Mouse (Mus musculus) left cerebral cortex, postnatal 36 days (tissue): ENCODE results near the gene Ror2. TPM values are rescaled to one million over a fixed set of nuclear protein-coding genes. Genes with fewer than 3 reads are reported as not detected.
A peak's percentile ranks its signal among the peaks of the same experiment; 100 is the strongest.

Experiments
- DNase-seq, 2 experiments: peaks; one replicate each; pipeline ENCODE4 v3.0.0; 2021 to 2022; ENCODE audit warnings: low spot score in 2 of 2, mixed read lengths in 1 of 2
- intact Hi-C: fragments of 180-260 bp; cut with DNase I; formaldehyde crosslinking; loops from one replicate; pipeline ENCODE4 v1.15.1; 2025
- total RNA-seq, 2 experiments: library from RNA; stranded (reverse); gene quantifications; 2 replicates each; pipeline ENCODE4 v1.2.3; 2021

Ror2 gene
- total RNA-seq, 2 experiments from 2014 or later = 1.3 to 1.5 TPM

DNA sequence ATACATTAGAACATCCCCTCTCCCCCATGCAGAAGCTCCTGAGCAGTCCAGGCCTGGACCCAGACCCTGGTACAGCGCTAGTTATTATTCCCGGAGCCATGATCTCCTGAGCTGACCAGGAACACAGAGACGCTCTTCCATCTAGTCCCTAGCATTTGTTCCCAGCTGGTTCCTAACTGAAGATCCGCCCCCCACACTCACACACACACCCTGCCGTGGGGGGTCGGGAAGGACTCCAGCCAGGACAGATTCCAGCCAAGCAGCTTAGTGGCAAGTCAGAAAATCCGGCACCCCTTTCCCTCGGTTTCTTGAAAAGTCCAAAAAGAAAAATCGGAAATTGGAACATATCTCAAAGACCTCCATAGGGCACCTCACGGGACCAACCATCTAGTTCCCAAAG, 48.5 kb downstream of the Ror2 start:
- no peak for DNase-seq
- intact Hi-C loops = no loop called here

DNA sequence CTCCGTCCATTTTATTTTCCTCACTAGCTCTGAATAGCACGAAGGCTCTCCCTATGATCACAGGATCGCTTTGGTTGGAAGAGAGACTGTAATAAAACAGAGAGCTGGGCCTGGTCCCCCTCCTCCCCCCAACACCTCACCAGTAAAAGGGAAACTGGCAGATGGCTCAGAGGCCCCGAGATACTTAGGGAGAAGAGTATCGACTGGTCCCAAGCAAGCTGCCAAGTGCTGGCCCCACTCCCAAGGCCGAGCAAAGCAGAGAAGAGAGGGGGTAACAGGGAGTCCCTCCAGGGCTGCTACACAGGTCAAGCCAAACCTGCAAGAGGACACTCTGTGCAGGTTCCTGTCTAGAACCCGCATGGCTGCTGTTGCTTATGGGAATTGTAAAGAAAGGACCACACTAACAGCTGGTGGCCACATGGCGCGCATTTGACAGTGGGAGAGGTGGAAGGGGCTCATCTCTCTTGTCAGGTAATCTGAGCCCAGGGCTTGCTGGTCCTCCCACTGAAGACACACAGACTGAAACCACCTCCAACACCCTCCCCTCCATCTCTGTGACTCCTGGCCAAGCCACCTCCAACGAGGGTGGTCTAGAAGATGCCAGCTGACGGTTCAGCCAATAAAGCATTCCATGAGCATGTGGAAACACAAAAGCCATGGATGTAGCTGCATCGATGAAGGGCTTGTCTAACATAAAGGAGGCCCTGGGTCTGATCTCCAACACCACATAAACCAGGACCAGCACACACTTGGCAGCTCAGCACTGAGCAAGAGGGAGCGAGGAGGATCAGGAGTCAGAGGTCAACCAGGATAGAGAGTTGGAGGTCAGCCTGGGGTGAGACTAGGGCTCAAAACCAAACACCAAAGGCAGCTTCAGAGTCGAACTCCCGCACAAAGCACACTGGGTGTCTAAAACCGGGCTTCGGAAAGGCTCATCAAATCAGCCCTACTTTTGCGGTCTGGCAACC, 49.2 kb downstream of the Ror2 start:
- DNase-seq = no peak
- intact Hi-C loops = no loop called here

DNA sequence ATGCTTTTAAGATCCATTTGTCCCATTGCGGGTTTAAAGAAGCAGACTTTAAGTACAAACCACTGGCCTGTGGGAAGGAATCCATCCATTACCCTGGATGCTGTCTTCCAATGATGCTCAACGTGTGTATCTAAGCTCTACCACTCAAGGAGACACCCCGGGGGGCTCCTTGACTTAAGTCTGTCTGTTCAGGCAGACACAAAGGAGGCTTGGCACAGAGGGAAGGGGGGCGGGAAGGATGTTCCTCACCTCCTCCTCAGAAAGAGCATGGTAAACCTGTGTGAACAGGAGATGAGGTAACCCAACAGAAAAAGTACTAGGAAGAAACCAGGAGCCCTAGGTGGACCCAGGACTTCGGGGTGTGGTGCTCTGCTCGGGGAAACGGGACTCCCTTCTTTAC, 50.0 kb downstream of the Ror2 start:
- DNase-seq = no peak
- intact Hi-C loops = no loop called here

DNA sequence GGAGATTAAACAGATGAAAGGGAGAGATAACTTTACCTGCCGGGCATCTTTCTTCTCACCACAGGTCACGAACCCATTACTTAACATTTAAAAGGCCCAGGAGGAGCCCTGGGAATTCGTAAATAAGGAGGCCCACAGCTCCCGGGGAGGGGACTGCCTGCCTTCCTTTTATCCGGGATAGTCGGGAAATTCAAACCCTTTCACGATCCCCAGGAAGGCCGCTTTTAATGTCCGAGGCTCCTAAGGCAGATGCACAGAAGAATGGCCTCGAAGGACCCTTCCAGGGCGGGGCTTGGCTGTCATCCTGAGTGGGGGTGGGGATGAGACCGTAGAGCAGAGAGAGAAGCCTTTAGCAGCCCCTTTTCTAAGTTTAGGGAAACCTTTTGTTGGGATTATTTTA, 51.1 kb downstream of the Ror2 start:
- no peak for DNase-seq
- intact Hi-C loops = no loop called here

GRCm38 (mm10) chr13:53233826-53234786, 51.8 kb downstream of the Ror2 start:
- DNase-seq = no peak
- intact Hi-C loops = no loop called here

DNA sequence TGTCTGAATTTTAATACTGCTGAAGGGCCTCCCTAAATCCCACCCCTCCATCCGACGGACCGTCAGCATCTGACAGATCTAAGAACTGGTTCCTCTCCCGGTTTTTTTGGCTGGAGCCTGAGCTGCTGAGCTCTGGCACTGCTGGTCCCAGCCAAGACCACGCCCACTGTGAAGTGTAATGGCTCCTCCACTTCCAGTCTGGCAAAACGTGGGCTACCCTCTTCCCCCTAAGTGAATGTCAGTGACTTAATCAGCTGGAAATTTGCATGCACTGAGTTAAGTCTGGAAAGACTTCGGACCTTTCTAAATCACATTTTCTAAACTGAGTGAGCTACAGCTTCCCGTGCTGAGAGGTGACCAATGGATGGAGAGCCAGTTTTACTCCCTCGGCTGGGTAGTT, 52.5 kb downstream of the Ror2 start:
- DNase-seq = peak in 1 of 2 experiments; percentile 37
- intact Hi-C loops = no loop called here

GRCm38 (mm10) chr13:53232419-53232818, 53.5 kb downstream of the Ror2 start:
- DNase-seq = no peak
- intact Hi-C loops = no loop called here

GRCm38 (mm10) chr13:53230446-53231161, 55.3 kb downstream of the Ror2 start:
- intact Hi-C loops = no loop called here
- DNase-seq = peak; percentile 23 to 31

DNA sequence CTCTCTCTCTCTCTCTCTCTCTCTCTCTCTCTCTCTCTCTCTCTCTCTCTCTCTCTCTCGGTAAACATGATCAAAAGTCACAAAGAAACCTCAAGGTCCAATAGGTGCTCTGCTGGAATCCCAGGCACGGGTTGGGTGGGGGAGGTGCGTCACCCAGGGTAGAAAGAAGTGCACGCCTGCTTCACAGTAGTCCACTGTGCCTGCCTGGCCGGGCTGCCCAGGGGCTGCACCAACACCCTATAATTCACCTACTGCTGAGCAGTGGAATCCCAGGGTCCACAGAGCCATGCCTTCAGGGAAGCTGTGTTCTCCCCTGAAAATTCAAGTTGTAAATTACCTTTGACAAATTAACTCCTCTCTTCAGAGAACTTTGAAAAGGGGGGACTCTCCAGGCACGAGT, 58.9 kb downstream of the Ror2 start:
- no peak for DNase-seq
- intact Hi-C loops = no loop called here

DNA sequence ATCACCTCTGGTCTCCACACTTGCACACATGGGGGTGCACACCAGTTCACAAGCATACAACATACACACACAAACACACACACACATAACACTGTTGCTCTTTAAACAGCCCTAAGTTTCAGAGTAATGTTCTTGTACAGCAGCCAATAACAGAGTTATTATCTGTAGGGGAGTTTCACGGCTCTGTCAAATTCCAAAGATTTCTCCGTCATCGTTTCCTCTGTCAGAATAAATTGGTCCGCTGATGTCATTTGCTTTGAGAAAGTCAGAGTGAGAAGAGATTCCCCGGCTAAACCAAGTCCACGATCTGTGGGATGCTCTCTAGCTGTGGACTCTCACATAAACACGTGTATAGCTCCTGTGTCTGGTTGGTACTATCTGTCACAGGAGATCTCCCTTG, 59.5 kb downstream of the Ror2 start:
- intact Hi-C loops = no loop called here
- no peak for DNase-seq

DNA sequence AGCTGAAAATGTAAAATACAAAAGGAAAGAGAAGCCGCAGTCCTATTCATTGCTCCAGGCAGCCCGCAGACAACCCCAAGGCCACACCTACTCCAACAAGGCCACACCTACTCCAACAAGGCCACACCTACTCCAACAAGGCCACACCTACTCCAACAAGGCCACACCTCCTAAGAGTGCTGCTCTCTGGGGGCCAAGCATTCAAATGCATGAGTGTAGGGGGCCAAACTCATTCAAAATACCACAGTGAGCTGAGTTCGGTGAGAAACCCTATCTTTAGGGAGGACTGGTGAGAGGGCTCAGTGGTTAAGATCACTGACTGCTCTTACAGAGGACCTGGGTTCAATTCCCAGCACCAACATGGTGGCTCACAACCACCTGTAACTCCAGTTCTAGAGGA, 60.0 kb downstream of the Ror2 start:
- intact Hi-C loops = no loop called here
- no peak for DNase-seq

DNA sequence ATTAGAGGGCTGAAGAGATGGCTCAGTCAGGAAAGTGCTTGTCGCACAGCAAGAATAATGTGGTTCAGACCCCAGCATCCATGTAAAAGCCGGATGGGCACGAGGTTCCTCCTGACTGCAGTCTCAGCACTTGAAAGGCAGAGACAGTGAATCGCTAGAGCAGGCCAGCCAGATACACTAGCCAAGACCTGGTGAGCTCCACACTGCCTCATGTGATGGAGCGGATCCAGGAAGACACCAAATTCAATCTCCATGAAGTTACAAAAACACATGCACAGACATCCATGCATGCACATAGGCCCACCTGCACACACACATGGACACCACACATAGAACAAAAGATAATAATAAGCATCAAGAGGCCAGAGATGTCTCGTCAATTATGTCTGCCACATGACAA, 64.7 kb downstream of the Ror2 start:
- intact Hi-C loops = no loop called here
- no peak for DNase-seq

DNA sequence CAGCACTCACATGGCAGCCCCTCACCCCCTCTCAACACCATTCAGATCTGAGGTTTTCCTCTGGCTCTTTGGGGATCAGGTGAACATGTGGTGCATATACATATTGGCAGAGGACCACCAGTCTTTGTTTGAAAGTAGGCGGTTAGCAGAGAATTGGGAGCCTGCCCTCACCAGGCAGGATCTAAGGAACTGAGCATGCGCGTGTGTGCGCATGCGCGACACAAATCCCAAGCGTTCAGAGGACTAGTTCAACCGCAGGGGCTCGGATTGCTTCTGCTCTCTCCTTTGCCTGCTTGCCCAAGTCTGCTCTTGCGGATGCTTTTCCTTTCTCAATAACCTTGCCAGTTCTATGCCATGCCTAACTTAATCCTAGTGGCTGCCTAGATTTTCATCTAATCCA, 66.0 kb downstream of the Ror2 start:
- intact Hi-C loops = no loop called here
- no peak for DNase-seq

GRCm38 (mm10) chr13:53219391-53219790, 66.5 kb downstream of the Ror2 start:
- intact Hi-C loops = no loop called here

DNA sequence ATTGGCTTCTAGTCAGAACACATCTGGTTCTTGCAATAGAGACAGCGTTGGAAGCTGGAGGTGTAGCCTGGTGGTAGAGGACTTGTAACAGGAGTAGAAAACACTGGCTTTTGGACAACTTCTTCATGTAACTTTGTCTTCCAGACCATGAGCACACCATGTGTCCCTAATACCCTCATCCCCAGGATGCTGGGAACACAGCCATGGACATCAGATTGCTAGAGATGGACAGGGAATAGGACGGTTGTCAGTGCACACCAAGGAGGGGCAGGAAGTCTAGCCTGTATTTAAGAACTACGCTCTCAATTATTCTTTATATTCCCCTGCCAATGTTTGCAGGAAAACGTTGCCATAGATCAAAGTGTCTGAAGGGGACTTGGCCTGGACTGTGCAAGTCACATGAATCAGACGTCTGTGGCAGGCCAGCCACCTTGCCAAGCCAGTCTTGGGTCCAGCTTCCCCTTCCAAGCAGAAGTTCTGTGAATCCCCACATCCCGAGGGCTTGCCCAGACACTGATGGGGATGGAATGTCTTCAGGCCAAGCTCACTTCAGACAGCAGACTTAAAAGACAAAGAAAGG, 68.4 kb downstream of the Ror2 start:
- intact Hi-C loops = no loop called here
- DNase-seq = no peak

More at GRCm38 (mm10) chr13:53219391-53219790, 66.5 kb downstream of the Ror2 start:
- no peak for DNase-seq

GRCm38 (mm10) chr13:53211971-53212733, 73.8 kb downstream of the Ror2 start:
- intact Hi-C loops = no loop called here
- DNase-seq = no peak

DNA sequence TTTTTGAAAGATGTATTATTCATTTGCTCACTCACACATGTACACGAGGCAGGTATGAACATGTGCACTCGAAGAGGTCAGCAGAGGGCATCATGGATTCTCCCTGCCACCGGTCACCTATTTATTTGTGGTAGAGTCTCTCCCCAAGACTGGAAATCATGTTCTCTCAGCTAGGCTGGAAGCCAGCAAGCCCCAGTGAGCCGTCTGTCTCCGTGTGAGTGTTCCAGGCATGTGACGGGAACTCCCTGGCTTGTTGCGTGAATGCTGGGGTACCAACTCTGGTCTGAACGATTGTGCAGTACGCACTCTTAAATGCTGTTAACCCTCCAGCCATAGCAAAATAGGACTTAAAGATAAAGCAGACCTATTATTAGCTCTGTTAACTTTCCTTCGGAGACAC, 77.4 kb downstream of the Ror2 start:
- intact Hi-C loops = no loop called here

GRCm38 (mm10) chr13:53205128-53205911, 80.6 kb downstream of the Ror2 start:
- intact Hi-C loops = no loop called here
- DNase-seq = no peak

More for the DNA sequence above, 77.4 kb downstream of the Ror2 start:
- no peak for DNase-seq
